Mouse (Mus musculus) NIH3T3 (cell line): ENCODE measurements around the gene Rflna.

Source experiments
- DNase-seq: peaks from one replicate; pipeline ENCODE4 v3.0.0-alpha.2; 2012; ENCODE audit warnings: low read depth

Gene Rflna

GRCm38 (mm10) chr5:125052603-125053488 is 49.8 kb downstream of the Rflna start:
- DNase-seq, result peak; percentile 68

GRCm38 (mm10) chr5:125053661-125054060 is 50.6 kb downstream of the Rflna start:
- DNase-seq, result no peak

DNA sequence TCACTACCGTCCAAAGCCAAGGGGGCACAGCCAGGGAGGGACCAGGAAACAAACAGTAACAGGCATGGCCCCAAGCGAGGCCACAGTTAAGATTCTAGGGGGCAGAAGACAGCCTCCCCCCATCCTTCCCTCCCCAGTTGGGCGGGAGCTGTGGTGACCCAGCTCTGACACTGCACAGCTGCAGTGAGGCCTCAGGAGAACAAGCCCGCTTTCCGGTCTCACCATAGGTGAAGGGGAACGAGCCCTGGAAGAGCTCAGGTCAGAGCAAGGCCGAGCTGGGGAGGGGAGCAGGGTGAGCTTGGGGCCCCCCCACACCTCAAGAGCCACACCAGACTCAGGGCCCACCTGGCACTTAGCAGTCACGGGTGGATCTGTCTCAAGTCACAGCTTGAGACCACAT is 52.9 kb downstream of the Rflna start:
- DNase-seq, result no peak

- no peak for DNase-seq
These were observed 53.3 kb downstream of the Rflna start for GRCm38 (mm10) chr5:125056331-125056695.

- no peak for DNase-seq
These were observed 53.9 kb downstream of the Rflna start for GRCm38 (mm10) chr5:125056696-125057554.

GRCm38 (mm10) chr5:125057555-125058266 is 54.7 kb downstream of the Rflna start:
- no peak for DNase-seq

DNA sequence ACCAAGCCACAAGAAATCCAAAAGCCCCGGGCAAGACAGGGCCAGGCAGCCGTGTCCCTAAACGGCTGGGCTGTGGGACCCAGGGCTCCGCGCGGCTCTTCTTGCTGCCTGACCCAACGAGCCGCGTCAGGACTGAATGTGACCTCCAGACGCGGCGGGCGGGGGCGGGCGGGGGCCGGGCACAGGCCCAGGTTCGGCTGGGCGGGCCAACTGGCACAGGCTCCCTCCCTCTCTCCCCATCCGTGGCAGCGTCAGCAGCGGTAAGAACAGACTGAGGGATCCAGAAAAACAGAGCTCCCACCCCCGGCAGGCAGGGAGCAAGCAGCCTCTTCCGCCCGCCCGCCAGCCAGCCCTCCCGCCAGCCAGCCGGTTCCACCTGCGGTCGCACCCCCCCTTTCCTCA is 55.2 kb downstream of the Rflna start:
- DNase-seq, result no peak
